Mouse (Mus musculus) forebrain, embryonic 16.5 days (tissue): ENCODE measurements around the gene Olfr651. TPM values are rescaled to one million over a fixed set of nuclear protein-coding genes. Genes with fewer than 3 reads are reported as not detected.
"Not testable (repeated sequence)": the region's sequence is repeated elsewhere in the genome, so short reads cannot be mapped to it uniquely, and the experiment has no call there.

Source experiments
- ATAC-seq: fragments of 200-750 bp; cut with Nextera tagmentation; 2 replicates; pipeline ENCODE4 v1.8.0; 2017; ENCODE audit warnings: mild to moderate bottlenecking, moderate library complexity
- H3K27ac ChIP-seq: fragments of 300-500 bp; sonication (generic); 2 replicates; pipeline ENCODE4 v1.5.1; 2014; ENCODE audit warnings: low read length, control low read depth
- H3K27me3 ChIP-seq: fragments of 300-500 bp; sonication (generic); replicated peaks from 2 replicates; pipeline ENCODE4 v1.6.1; 2014; ENCODE audit warnings: low read length; ENCODE audit not compliant: control insufficient read depth, insufficient read depth
- H3K36me3 ChIP-seq: fragments of 300-500 bp; sonication (generic); 2 replicates; pipeline ENCODE4 v1.6.1; 2014; ENCODE audit not compliant: control insufficient read depth, insufficient read depth
- H3K4me1 ChIP-seq: fragments of 300-500 bp; sonication (generic); replicated peaks from 2 replicates; pipeline ENCODE4 v1.6.1; 2014; ENCODE audit warnings: low read length; ENCODE audit not compliant: control insufficient read depth, insufficient read depth
- H3K4me2 ChIP-seq: fragments of 300-500 bp; sonication (generic); 2 replicates; pipeline ENCODE4 v1.6.1; 2014; ENCODE audit warnings: mild to moderate bottlenecking, low read length, control low read depth
- H3K4me3 ChIP-seq: fragments of 300-500 bp; sonication (generic); replicated peaks from 2 replicates; pipeline ENCODE4 v1.5.1; 2014; ENCODE audit warnings: mild to moderate bottlenecking, low read length, control low read depth
- H3K9ac ChIP-seq: fragments of 300-500 bp; sonication (generic); replicated peaks from 2 replicates; pipeline ENCODE4 v1.6.1; 2014; ENCODE audit warnings: low read depth, low read length, control low read depth
- H3K9me3 ChIP-seq: fragments of 300-500 bp; sonication (generic); 2 replicates; pipeline ENCODE4 v1.6.1; 2016; ENCODE audit warnings: low read length; ENCODE audit not compliant: control insufficient read depth
- WGBS: fragments of 180-500 bp; shearing (Covaris S2); extraction: QIAGEN DNeasy Blood & Tissue Kit; methylation state at CpG from one replicate; pipeline ENCODE4 v1.1.7; 2014; 5-methylcytosine and 5-hydroxymethylcytosine counted together
- polyA plus RNA-seq: library from polyadenylated mRNA; unstranded; fragments of >200 nt; fragmentation: Nextera tagmentation; extraction: Ambion mirVana; gene quantifications from 2 replicates; pipeline ENCODE4 v1.2.1, GENCODE M21; 2015

Gene Olfr651
- not detected in 2 replicates for polyA plus RNA-seq

- Histone ChIP-seq H3K9ac (no peak within 1 kb of the TSS), H3K4me2 (no peak within 1 kb of the TSS), H3K9me3 (no peaks in the 10 kb centered on the region), H3K36me3 (no peaks in the 10 kb centered on the region), H3K27me3 (no peaks in the 10 kb centered on the region), H3K4me3 (no peak within 1 kb of the TSS), H3K4me1 (no peaks in the 10 kb centered on the region), H3K27ac (no peak within 1 kb of the TSS)
- 70% methylated on average over 5 of the region's 5 CpGs for WGBS
- ATAC-seq: no peak
Measured at GRCm38 (mm10) chr7:104549833-104550232, at the start of gene Olfr651. Gene Olfr651, plus strand, starts transcription at chr7:104550133.

- H3K4me3 ChIP-seq, H3K9me3 ChIP-seq, H3K36me3 ChIP-seq, H3K27me3 ChIP-seq, H3K9ac ChIP-seq, H3K4me1 ChIP-seq, H3K4me2 ChIP-seq, ATAC-seq, H3K27ac ChIP-seq: not testable (repeated sequence)
- WGBS: 76% methylated on average over 6 of the region's 6 CpGs
Measured at GRCm38 (mm10) chr7:104501186-104501585, 48.7 kb upstream of the Olfr651 start.

DNA sequence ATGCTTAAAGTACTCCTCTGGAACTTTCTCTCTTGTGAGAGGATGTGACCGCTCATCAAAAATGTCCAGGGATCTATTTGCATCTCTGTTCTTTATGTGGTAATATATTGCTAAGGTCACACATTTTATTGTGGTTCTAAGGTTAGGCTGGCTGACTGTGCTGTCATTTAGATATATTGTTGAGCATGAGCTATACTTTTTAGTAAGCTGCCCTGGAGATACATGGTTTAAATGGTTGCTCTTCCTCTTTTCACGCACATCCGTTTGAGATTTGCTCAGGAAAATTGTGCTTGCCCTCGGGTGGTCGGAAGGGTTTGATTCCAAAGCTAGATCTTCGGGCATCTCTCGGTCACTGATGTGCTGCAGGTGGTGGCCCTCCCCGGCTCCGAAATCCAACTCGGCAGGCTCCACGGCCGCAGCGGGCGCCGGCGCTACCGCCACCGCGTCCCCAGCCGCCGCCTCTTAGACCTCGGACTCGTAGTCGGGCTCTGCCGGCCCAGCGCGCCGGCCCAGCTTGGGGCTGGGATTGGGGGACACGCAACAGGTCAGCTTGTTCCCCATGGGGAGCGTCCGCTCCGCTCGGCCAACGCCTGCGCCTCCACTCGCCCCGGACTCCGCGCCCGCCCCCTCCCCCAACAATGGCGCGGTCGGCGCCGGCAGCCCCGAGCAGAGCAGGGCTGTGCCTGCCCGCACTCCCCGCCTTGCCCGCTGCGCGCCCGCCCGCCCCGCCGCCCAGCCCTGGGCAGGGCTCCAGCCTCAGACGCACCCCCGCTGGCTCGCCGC lies 48.2 kb upstream of the Olfr651 start:
- no peak overlapping the region for H3K27ac ChIP-seq
- peak; percentile 96 for ATAC-seq
- WGBS: 3% methylated on average over 58 of the region's 59 CpGs

DNA sequence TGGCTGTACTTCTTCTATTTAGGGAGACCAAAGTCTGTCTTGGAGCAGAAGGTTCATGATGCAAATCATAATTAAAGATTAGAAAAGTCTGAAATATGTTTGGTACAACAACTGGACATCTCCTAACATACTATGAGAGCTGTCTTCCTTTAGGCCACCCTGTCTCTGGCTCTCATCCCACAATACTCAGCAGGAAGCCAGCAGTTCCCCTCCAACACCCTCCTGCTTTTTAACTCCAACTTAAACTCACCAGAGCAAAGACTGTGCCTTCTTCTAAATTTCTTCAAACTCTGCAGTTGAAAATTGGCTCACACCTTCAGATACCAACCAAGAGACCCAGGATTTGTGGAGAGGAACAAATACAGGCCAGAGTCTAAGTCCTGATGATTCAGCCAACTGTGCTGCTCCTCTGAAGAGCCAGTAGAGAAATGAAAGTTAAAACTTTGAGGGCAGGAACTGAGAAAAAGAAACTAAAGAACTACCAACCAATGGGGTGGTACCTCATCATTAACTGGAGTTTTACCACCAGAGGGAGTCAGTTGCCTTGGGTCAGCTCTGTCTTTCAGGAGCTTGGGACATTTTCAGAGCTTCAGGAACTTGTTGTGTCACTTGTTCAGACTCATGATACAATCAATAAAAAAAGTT lies 42.4 kb upstream of the Olfr651 start, which contains the start of gene Trim30d:
Gene Trim30d (minus strand): TSS at position 429 of the 645 bp plus-strand sequence.
- H3K36me3 ChIP-seq, ATAC-seq, H3K4me3 ChIP-seq, H3K27me3 ChIP-seq, H3K4me2 ChIP-seq, H3K9me3 ChIP-seq, H3K9ac ChIP-seq, H3K4me1 ChIP-seq, H3K27ac ChIP-seq: not testable (repeated sequence)

More for the DNA sequence above, 48.2 kb upstream of the Olfr651 start:
- no peaks in the 10 kb centered on the region for H3K27me3 ChIP-seq
- peak overlapping the region; percentile 44 for H3K4me3 ChIP-seq
- H3K9ac ChIP-seq: peak overlapping the region; percentile 48
- H3K9me3 ChIP-seq: no peaks in the 10 kb centered on the region
- no peaks in the 10 kb centered on the region for H3K36me3 ChIP-seq
- no peaks in the 10 kb centered on the region for H3K4me1 ChIP-seq
- peak overlapping the region; percentile 54 for H3K4me2 ChIP-seq

- no peak overlapping the region for H3K4me2 ChIP-seq
- no peaks in the 10 kb centered on the region for H3K36me3 ChIP-seq
- H3K27ac ChIP-seq: no peak overlapping the region
- H3K9ac ChIP-seq: no peak overlapping the region
- no peak for ATAC-seq
- WGBS: 80% methylated on average over 1 of the region's 1 CpGs
- no peaks in the 10 kb centered on the region for H3K4me1 ChIP-seq
- no peak overlapping the region for H3K4me3 ChIP-seq
- no peaks in the 10 kb centered on the region for H3K9me3 ChIP-seq
- H3K27me3 ChIP-seq: no peaks in the 10 kb centered on the region
Measured at GRCm38 (mm10) chr7:104552700-104553099, 2.8 kb downstream of the Olfr651 start.

GRCm38 (mm10) chr7:104560601-104561000 lies 10.7 kb downstream of the Olfr651 start, which contains the start of gene Olfr652:
Gene Olfr652, plus strand, starts transcription at chr7:104560901.
- Histone ChIP-seq H3K9me3 (no peaks in the 10 kb centered on the region), H3K27ac (no peak within 1 kb of the TSS), H3K9ac (no peak within 1 kb of the TSS), H3K36me3 (no peaks in the 10 kb centered on the region), H3K27me3 (no peaks in the 10 kb centered on the region), H3K4me2 (no peak within 1 kb of the TSS), H3K4me3 (no peak within 1 kb of the TSS), H3K4me1 (no peaks in the 10 kb centered on the region)
- ATAC-seq: no peak

GRCm38 (mm10) chr7:104577014-104577413 lies 27.1 kb downstream of the Olfr651 start, which contains the start of gene Olfr653:
Gene Olfr653, plus strand, starts transcription at chr7:104577314.
- no peak within 1 kb of the TSS for H3K27ac ChIP-seq
- no peaks in the 10 kb centered on the region for H3K27me3 ChIP-seq
- WGBS: 78% methylated on average over 2 of the region's 2 CpGs
- H3K4me3 ChIP-seq: no peak within 1 kb of the TSS
- H3K4me2 ChIP-seq: no peak within 1 kb of the TSS
- no peaks in the 10 kb centered on the region for H3K9me3 ChIP-seq
- ATAC-seq: no peak
- no peaks in the 10 kb centered on the region for H3K36me3 ChIP-seq
- H3K4me1 ChIP-seq: no peaks in the 10 kb centered on the region
- H3K9ac ChIP-seq: no peak within 1 kb of the TSS

DNA sequence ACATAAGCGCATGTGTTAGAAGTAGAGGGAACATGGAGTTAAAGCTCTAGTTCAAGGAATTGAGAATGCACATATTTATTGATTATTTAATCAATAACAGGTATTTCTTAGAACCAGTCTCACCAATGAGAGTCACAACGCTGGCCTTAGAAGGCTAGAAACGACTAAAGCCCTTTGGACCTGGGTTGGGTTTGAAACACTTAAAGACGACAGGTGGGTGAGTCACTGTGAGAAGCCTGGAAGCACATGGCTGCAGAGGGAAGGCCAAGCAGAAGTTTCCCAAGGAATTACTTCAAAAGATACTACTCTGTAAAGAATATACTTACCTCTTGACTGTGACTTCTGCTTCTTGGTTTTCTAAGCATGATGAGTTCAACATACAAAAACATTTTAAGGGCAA lies 30.9 kb downstream of the Olfr651 start:
- WGBS: 98% methylated on average over 4 of the region's 4 CpGs
- Histone ChIP-seq H3K4me3 (no peak overlapping the region), H3K9ac (no peak overlapping the region), H3K27me3 (no peaks in the 10 kb centered on the region), H3K9me3 (no peaks in the 10 kb centered on the region), H3K36me3 (no peaks in the 10 kb centered on the region), H3K4me1 (no peaks in the 10 kb centered on the region), H3K27ac (no peak overlapping the region), H3K4me2 (no peak overlapping the region)
- no peak for ATAC-seq

GRCm38 (mm10) chr7:104581429-104581828 lies 31.5 kb downstream of the Olfr651 start:
- Histone ChIP-seq H3K9me3 (no peaks in the 10 kb centered on the region), H3K36me3 (no peaks in the 10 kb centered on the region), H3K27me3 (no peaks in the 10 kb centered on the region), H3K4me3 (no peak overlapping the region), H3K9ac (no peak overlapping the region), H3K4me2 (no peak overlapping the region), H3K27ac (no peak overlapping the region), H3K4me1 (no peaks in the 10 kb centered on the region)
- WGBS: 92% methylated on average over 4 of the region's 4 CpGs
- ATAC-seq: no peak
